Mouse (Mus musculus) gastrocnemius, adult 2 months (tissue): ENCODE measurements around the gene Pigo. TPM values are rescaled to one million over a fixed set of nuclear protein-coding genes. Genes with fewer than 3 reads are reported as not detected.

Source experiments
- DNase-seq: peaks from one replicate; pipeline ENCODE4 v3.0.0; 2022
- H3K27ac ChIP-seq: fragments of 200-600 bp; 2 replicates; pipeline ENCODE4 v1.8.1; 2022; ENCODE audit warnings: mild to moderate bottlenecking
- H3K4me3 ChIP-seq: fragments of 200-600 bp; 2 replicates; pipeline ENCODE4 v1.8.1; 2022; ENCODE audit warnings: mild to moderate bottlenecking, moderate library complexity
- CTCF ChIP-seq: fragments of 200-600 bp; IDR thresholded peaks from 2 replicates; pipeline ENCODE4 v1.8.1; 2022; ENCODE audit warnings: antibody characterized with exemption, mild to moderate bottlenecking, moderate library complexity
- intact Hi-C: fragments of 180-260 bp; cut with DNase I; formaldehyde crosslinking; loops from one replicate; pipeline ENCODE4 v1.15.1; 2025
- long read RNA-seq, 2 experiments: library from polyadenylated mRNA; stranded (forward); transcript quantifications; one replicate each; pipeline ENCODE4 v2.0.0; 2021
- total RNA-seq, 2 experiments: library from RNA; stranded (reverse); gene quantifications; 2 replicates each; pipeline ENCODE4 v1.2.3; 2021

Gene Pigo
- 10 to 100 TPM in 1 of 2 experiments, 1 to 10 TPM in 1; 4.9 to 10.2 TPM for total RNA-seq
- long read RNA-seq, experiment 1, full-length matches to known transcripts: 4 of 21 reads
- long read RNA-seq, experiment 1, partial matches to known transcripts: 3 of 21 reads
- long read RNA-seq, experiment 1, other reads (novel, unspliced or antisense): 14 of 21 reads
- long read RNA-seq, experiment 2, full-length matches to known transcripts: 3 of 15 reads
- long read RNA-seq, experiment 2, partial matches to known transcripts: 5 of 15 reads
- long read RNA-seq, experiment 2, other reads (novel, unspliced or antisense): 7 of 15 reads

DNA sequence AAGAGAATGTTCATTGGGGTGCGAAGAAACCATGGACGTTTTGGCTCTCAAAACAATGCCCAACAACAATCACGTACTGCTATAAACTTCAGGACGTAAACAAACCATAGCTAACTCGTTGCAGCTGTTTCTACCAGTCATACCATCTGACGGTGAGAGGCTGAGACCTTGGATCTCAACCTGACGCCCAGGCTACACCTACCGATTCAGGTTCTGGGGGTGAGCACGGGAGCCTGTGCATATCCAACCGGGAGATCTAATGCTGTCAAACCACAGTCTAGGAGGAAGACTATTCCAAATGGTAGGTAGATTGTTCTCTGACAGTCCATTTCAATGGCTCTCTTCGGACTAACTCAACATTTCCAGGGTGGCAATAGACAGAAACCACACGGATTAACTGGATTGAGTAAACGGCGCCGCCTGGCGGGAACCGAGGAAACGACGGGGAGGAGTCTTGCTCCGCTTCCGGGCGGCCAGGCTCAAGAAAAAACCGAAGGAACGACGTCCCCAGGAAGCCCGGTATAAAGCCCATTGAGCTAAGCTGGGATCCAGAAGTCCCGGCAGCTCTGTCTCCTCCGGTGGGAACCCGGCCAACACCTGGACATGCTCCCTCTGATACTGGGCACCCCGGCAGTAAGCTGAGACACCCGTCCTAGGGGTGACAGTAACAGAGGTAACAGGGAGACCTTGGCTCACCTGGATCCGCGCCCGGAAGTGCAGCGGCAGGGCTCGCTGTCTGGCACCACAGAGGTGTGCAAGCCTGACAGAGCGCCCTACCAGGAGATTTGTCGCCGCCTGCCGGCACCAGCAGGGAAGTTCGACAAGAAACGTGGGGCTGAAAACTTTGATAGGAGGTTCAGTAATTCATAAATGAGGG lies at the start of gene Pigo:
Gene Pigo, minus strand, starts transcription at position 736 of the 877 bp plus-strand sequence.
- Histone ChIP-seq H3K27ac (peak within 1 kb of the TSS; percentile 95), H3K4me3 (peak within 1 kb of the TSS; percentile 75)
- TF ChIP-seq CTCF: peak; percentile 65
- DNase-seq: peak; percentile 96
- intact Hi-C loops: loop anchor here (1.0 kb wide), 1 partner anchor 20 kb away; no protein-coding TSS in a partner anchor

DNA sequence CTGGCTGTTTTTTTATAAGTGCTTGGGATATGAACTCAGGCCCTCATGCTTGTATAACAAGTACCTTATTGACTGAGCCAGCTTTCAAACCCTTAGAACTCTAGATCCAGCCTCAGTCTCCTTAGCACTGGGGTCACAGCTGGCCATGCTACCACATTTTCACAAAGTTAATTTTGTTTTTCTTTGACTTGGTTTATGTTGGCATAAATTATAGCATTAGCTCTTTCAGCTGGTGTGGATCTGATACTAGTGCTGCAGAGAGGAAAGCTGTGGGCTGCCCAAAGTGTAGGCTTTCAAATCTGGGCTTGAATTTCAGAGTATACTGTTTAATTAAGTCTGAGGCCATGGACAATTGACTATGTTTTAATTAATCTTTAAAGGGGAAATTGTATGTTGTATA lies 49.3 kb upstream of the Pigo start:
- TF ChIP-seq CTCF: no peak
- no peak for DNase-seq
- intact Hi-C loops: no loop called here

DNA sequence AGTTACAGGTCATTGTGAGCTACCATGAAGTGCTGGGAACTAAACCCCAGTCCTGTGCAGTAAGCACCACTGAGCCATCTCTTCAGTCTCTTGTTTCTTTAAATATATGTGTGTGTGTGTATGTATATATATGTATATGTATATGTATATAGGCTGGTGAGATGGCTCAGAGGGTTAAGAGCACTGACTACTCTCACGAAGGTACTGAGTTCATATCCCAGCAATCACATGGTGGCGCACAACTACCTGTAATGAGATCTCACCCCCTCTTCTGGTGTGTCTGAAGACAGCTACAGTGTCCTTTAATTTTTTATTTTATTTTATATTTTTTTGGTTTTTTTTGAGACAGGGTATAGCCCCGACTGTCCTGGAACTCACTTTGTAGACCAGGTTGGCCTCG lies 39.9 kb upstream of the Pigo start:
- H3K4me3 ChIP-seq: no peak overlapping the region
- H3K27ac ChIP-seq: no peak overlapping the region
- TF ChIP-seq CTCF: no peak
- no peak for DNase-seq
- intact Hi-C loops: no loop called here

More for the DNA sequence above, 49.3 kb upstream of the Pigo start:
- H3K27ac ChIP-seq: no peak overlapping the region
- no peak overlapping the region for H3K4me3 ChIP-seq

DNA sequence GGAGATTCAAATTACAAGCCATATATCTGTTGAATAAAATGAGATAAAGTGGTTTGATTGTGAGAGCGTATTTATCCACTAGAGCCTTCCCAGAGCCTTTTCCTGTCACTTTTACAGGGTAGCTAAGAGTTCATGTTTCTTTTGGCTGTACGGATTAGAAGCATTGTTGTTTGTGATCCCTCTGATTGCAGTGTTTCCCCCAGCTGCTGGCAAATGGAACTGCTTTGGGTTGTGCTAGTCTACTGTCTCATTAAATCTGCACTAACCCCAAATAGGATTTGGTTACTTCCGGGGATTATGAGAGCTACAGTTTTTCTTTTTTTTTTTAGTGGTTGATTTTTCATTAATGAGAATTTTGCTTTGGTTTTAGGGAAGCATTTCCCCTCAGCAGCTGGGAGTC lies 34.7 kb upstream of the Pigo start:
- peak overlapping the region; percentile 82 for H3K4me3 ChIP-seq
- H3K27ac ChIP-seq: no peak overlapping the region
- intact Hi-C loops: no loop called here
- DNase-seq: no peak
- peak; percentile 7; the same call in 1 of the 2 replicates for TF ChIP-seq CTCF

DNA sequence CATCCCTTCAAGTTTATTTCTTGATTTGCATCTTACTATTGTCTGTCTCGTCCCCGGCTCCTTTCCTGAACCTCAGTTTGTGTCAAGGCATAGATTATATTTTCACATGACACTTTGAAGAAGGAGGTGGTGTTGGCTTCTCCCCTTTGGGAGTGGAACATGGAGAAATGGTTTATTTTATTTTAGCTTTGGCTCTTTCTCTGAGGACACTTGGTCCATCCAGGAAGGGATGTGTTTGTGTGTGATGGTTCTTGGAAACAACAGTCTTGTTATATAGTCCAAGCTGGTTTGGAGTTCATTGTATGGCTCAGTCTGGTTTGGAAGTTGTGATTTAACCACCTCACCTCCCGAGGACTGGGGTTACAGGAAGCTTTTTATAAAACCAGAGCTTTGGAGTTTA lies 34.1 kb upstream of the Pigo start:
- Histone ChIP-seq H3K27ac (peak overlapping the region; percentile 85; the same call in 1 of the 2 replicates), H3K4me3 (peak overlapping the region; percentile 82)
- TF ChIP-seq CTCF: no peak
- intact Hi-C loops: no loop called here
- no peak for DNase-seq

DNA sequence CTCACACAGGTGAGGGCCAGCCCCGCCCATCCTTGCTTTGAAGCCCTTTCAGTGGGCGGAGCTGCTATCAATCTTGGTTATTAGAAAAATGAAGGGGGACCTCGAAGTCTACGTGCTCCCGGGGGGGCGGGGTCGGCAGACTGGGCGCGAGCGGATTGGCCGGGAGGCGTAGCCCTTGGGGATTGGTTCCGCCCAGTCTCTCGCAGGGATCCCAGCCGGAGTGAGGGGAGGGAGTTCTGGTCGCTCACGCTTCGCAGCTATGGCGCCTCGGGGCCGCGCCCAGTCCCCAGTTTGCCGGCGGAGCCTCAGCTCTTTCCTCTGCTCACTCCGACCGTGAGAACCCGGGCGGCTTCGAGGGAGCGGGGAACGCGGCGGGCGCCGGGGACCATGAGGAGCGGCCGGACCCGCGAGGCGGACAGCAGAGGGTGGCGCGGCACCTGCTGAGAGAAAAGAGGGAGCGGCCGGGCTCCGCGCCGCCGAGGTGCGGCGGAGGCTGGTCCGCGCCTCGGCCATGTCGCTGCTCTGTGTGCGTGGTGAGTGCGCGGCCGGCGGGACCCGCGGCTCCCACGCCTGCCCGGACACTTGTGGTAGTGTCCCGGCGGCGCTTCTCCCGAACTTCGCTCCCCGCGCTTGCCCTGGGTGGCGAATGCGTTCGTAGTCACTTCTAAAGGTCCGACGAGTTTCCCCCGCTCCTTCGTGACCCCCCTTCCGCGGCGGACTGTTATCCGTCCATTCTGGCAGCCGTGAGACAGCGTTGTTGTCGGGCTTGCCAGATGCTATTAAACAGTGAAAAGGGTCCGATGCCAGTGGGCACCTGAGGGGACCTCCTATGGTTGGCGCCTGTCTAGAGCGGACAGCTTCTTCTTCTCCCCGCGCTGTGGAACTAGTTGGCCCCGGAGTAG lies 33.4 kb upstream of the Pigo start, which contains the start of gene Unc13b:
Gene Unc13b, plus strand, starts transcription at position 201 of the 902 bp plus-strand sequence.
- peak; percentile 91 for DNase-seq
- intact Hi-C loops: no loop called here
- peak within 1 kb of the TSS; percentile 82 for H3K4me3 ChIP-seq
- H3K27ac ChIP-seq: peak within 1 kb of the TSS; percentile 85
- no peak for TF ChIP-seq CTCF

DNA sequence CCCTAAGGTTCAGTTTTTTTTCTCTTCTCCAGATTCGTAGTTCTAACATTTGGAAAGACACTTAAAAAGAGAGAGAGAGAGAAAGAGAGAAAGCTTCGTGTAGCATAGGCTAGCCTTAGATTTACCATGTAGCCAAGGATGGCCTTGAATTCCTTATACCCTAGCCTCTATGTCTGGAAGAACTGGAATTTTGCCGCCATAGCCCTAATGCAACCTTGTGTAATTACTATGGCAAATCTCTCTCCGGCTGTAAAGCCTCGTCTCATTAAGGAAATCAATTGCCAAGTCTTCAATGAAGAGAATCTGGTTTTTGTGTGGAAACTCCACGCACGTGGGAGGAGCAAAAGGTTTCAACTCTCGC lies 32.8 kb upstream of the Pigo start:
- intact Hi-C loops: no loop called here
- no peak for TF ChIP-seq CTCF
- Histone ChIP-seq H3K4me3 (peak overlapping the region; percentile 82), H3K27ac (no peak overlapping the region)
- no peak for DNase-seq

DNA sequence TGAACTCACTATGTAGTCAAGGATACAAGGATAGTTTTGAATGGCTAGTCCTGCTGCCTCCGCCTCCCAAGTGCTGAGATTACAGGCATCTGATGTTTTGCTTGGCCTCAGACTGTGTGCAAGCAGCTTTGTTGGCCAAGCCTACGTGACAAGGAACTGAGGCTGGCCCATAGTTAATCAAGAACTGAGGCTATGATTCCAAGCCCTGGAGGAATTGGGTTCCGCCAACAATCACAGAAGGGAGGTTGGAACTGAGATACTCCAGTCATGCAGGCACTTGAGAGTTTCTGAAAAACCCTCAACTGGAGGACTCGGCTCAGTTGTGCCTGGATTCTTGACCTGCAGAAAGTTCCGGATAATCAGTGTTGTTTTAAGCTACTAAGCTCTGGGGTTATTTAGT lies 32.0 kb upstream of the Pigo start:
- Histone ChIP-seq H3K27ac (no peak overlapping the region), H3K4me3 (no peak overlapping the region)
- TF ChIP-seq CTCF: no peak
- intact Hi-C loops: no loop called here
- DNase-seq: no peak

DNA sequence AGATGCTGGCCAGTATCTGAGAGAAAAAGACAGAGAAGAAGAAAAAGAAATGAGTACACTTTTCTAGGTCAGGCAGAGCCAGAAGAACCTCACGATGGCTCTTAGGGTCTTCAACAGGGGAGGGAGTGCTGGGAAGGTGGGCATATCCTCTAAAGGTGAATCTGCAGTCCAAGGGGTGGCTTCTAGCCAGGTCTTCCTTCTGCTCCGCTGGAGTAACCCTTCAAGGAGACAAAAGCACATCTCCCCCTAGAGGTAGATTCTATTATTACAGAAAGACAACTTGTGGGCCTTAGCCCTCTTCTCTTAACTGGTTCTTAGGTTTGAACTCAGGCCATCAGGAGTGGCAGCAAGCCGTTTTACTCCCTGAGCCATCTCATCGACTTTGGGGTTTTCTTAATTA lies 27.0 kb upstream of the Pigo start:
- H3K4me3 ChIP-seq: no peak overlapping the region
- 0 out of 2 replicates have a peak overlapping the region, but pooled peaks have one; percentile 1 for H3K27ac ChIP-seq
- TF ChIP-seq CTCF: peak; percentile 80
- peak; percentile 59 for DNase-seq
- intact Hi-C loops: no loop called here

DNA sequence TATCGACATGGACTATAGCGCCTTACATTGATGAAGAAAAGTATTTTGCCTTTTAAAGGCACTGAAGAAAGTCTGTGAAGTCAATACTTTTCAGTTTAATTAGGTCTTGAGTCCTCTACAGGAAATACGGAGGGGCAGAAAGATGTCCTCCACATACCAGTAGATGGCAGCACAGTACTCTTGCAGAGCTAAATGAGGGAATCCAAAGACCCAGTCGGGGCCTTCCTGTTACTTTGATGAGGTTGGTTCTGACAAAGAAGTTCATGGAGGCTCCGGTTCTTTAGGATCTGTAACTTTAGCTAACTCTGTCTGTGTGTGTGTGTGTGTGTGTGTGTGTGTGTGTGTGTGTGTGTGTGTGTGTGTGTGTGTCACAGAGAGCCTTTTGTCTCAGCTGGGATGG lies 21.6 kb upstream of the Pigo start:
- peak overlapping the region; percentile 86 for H3K27ac ChIP-seq
- DNase-seq: peak; percentile 71
- peak; percentile 95 for TF ChIP-seq CTCF
- intact Hi-C loops: loop anchor here (2.0 to 10.0 kb wide), 4 partner anchors 66 to 448 kb away; partner anchors contain the start of genes Arhgef39 and Ccdc107
- H3K4me3 ChIP-seq: peak overlapping the region; percentile 56

DNA sequence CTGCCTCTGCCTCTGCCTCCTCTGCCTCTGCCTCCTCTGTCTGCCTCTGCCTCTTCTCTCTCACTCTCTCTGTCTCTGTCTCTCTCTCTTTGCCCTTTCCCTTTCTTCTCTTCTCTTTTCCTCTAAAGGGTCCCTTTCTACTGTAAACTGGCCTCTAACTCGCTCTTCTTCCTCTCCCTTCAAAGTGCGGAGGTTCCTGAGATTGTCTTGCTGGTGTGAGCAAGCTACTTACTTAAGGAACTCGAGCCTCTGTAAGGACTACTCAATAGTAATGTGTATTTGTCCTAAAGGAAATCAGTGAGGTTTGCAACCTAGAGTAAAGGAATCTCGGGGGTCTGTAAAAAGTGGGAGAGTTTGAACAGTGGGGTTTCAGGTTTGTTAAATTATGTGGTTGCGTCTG lies 21.0 kb upstream of the Pigo start:
- intact Hi-C loops: loop anchor here (2.0 to 10.0 kb wide), 4 partner anchors 66 to 448 kb away; partner anchors contain the start of genes Arhgef39 and Ccdc107
- no peak for DNase-seq
- Histone ChIP-seq H3K27ac (peak overlapping the region; percentile 86), H3K4me3 (peak overlapping the region; percentile 56)
- no peak for TF ChIP-seq CTCF
